Mouse (Mus musculus) neural tube, embryonic 10.5 days (tissue): ENCODE results near the gene Ddb2.
A peak's percentile ranks its signal among the peaks of the same experiment; 100 is the strongest.

Experiments
- DNase-seq: peaks from one replicate; pipeline ENCODE4 v3.0.0-alpha.2; 2017; ENCODE audit warnings: low spot score; ENCODE audit errors: extremely low spot score

Gene Ddb2

DNA sequence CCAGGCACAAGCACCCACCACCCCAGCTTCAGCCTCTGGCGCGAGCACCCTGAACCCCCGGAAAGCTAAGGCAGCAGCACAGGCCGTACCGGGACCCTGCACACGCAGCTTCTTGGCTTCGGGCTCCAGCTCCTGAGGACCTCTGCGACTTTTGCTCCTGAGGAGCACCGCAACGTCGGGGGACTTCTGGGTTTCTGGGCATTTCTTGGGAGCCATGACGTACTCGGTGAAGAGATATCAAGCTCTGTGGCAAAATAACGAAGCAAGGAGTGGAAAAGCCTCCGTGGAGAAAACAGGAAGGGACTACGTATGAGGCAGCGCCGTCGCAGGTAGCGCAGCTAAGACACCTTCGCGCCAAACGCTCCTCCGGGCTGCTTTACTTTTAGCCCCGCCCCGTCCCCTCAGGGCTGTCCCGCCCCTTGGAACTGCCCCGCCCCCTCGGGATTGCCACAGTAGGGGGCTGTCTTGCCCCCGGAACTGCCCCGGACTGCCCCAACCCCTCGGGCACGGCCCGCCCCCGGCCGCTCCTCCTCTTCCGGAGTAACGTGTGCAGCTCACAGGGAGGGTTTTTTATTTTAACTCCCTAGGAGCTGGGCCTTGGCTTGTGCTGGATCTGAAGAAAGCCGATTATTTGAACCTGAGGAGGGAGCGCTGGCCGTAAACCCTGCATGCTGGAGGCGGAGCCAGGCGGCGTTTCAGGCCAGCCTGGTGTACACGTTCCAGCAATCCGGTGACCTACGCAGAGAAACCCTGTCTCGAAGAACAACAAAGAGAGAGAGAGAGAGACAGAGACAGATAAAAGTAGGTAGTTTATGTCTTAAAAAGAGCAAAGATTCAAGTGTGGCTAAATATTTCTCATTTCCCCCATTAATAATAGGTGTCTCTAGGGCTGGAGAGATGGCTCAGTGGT is at the start of gene Ddb2:
Ddb2 (minus strand) TSS at position 382 of the 910 bp plus-strand sequence.
- peak; percentile 98 for DNase-seq

DNA sequence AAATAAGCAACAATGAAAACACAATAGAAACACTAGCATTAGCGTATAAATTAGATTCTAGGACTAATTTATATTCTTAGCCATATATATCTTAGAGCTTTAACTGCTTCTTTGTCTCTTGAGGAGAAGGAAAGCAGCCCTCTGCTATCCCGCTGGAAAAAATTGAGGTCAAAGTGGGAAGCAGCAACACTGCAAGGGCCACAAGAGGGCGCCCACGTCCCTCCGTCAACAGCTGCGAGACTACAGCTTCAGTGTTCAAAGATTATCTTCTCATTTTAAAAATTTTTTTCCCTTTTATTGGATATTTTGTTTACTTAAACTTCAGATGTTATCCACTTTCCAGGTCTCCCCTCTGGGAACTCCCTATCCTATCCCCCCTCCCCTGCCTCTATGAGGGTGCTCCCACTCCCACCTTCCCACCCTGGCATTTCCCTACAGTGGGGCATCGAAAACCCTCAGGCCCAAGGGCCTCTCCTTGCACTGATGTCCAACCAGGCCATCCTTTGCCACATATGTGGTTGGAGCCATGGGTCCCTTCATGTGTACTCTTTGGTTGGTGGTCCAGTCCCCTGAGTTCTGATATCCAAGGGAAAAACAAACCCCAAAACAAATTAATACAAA is 49.2 kb upstream of the Ddb2 start:
- peak; percentile 78 for DNase-seq

DNA sequence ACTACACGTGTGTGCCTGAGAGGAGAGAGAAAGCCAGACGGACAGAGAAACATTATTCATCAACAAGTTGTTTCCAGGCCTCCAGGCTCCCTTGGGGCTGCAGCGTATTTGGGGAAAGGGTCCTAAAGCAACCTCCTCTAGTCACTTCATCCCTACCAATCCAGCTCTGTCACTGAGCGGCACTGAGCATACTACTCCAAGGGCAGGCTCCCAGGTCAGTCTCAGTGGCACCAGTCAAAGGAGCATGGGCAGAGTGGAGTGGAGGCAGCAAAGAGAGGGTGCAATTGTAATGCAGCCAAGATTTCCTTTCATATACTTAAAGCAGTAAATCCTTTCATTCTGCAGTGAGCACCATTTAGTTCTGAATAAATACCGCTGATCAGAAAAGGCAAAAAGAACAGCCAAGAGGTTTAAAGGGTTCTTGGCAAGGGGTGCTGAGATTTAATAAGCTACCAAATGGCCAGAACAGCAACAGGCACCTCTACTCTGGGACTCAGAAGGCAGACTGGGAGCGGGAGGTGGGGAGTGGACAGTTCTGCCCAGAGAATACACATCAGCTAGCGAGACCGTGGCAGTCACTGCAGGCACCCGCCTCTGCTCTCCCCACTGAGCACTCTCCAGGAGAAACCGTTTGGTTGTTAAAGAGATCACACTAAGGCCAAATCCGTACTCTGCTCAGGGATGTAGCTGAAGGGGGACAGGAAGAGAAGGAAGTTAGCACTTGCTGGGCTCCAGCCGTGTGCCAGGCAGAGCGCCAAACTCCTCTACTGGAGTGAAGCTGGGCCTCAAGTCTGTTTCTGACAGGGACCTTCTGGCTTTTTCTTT is 47.8 kb upstream of the Ddb2 start:
- no peak for DNase-seq

DNA sequence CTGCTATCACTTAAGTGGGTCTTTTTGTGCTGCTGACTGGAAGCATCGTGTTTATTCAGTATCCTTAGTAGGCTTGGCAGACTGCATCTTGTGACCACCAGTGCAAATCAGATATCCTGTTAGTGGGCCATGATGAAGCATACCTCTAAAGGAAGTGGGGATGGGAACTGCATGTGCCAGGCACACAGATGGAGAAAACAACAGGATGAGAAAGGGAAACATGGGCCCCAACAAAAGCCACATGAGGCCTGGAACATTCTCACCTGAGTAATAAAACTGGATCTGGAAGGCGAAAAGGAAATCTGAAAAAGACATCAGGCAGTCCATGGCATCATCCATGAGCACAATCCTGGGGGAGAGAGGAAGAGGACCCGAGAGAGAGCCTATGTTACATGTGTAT is 47.2 kb upstream of the Ddb2 start:
- no peak for DNase-seq

DNA sequence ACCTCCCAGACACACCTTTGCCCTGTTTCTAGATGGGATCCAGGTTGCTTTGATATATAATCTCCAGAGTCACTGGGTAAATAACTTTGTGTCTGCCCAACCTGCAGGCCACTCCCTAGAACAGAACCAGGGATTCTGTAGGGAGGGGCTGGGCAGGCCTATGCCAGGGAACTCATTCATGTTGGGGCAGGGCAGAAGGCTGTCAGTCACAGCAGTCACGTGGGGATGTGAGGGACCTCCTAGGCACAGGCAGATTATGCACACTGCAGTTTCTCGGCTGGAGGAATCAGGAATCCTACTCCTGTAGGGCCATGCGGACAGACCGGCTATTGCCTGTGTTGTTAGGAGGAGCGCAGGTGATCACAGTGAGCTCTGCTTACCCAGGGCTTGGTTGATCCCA is 44.6 kb upstream of the Ddb2 start:
- DNase-seq, result no peak

DNA sequence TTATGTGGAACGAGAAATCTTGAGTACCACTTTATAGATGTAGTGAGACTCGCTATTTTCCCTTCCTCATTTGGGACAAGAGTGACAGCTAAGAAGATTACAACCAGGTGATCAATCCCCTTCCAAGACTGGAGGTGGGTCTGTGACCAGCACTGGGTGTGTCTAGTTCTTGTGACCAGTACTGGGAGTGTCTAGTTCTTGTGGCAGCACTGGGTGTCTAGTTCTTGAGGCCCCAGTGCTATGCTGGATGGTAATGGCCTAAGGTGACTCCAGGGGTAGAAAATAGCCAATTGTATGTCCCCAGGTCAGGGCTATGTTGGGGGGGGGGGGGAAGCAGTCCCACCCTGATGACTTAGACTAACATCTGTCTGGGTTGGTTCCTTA is 42.6 kb upstream of the Ddb2 start:
- DNase-seq, result no peak

DNA sequence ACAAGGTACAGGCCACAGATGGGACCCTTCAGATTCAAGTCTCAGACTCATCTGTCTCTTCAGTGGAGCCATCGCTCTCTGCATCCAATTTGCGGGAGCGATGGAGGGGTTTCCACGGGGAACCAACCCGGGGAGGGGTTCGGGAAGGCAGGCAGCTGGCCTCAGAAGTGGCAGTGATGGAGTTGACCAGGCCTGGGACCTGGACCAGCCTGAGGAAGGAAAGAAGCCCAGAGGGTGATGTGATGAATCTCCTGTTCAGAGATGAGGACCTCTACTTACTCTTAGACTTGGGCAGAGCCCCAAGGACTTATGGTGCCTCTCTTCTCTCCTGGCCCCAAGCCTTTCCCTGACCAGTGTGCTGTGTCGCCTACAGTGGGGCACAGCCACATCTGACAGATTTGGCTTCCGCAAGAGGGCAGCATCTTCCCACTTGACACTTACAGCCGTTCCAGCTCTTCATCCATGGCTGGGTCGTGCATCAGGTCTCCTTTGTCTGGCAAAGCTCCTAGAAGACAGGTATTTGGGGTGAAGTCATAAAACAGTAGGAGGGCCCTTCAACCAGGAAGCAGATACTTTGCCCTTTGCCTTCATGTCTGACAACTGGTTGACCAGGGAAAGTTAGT is 42.1 kb upstream of the Ddb2 start:
- DNase-seq, result peak; percentile 65

DNA sequence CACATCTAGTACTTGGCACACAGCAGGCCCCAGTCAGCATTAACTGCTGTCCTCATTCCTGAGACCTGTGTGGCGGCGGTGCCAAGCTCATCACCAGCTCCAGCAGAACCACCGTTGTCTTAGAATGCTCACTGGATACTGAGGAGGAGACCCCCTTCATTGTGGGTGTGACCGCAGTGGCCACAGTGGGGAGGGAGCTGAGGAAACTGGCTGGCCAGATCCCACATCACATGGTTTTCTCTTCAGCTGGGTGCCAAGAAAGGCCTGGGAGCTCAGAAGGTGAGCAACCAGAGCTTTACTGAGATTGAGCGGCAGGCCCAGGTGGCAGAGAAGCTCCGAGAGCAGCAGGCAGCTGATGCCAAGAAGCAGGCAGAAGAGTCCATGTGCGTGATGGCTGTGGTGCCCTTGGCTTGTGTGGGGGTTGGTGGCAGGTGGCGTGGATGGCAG is 32.9 kb upstream of the Ddb2 start:
- no peak for DNase-seq

DNA sequence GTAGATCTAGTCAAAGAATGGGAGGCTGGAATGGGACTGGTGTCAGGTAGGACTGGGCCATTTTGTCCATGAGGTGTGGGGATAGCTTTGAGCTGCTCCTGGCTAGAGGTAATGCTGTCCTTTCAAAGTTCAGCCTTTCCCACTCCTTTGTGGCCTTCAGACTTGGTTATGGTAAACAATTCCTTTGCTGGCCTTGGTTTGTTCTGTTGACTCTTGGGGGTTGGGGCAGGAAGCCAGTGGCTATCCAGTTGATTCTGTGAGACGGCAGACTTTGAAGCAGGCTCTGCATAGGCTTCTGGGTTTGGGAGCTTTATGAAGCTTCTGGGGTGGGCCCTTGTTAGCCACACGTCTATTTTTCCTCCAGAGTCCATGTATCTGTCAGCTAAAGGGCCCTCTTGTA is 31.9 kb upstream of the Ddb2 start:
- DNase-seq, result no peak

DNA sequence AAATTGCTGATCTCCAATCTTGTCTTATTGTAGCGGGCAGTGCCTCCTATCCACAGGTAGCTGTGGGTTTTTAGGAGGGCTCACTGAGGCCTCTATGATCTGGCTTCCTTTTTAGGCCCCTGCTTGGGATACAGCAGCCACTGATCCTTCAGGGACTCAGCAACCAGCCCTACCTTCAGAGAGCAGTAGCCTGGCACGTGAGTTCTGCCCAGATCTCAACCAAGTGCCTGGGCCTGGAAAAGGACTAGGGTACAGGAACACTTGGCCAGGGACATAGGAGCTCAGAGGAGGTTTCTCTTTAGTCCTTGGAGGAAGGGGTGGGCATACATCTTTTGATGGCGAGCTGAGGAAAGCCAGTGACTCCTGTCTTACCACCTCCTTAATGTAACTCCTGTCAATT is 31.3 kb upstream of the Ddb2 start:
- DNase-seq, result no peak

DNA sequence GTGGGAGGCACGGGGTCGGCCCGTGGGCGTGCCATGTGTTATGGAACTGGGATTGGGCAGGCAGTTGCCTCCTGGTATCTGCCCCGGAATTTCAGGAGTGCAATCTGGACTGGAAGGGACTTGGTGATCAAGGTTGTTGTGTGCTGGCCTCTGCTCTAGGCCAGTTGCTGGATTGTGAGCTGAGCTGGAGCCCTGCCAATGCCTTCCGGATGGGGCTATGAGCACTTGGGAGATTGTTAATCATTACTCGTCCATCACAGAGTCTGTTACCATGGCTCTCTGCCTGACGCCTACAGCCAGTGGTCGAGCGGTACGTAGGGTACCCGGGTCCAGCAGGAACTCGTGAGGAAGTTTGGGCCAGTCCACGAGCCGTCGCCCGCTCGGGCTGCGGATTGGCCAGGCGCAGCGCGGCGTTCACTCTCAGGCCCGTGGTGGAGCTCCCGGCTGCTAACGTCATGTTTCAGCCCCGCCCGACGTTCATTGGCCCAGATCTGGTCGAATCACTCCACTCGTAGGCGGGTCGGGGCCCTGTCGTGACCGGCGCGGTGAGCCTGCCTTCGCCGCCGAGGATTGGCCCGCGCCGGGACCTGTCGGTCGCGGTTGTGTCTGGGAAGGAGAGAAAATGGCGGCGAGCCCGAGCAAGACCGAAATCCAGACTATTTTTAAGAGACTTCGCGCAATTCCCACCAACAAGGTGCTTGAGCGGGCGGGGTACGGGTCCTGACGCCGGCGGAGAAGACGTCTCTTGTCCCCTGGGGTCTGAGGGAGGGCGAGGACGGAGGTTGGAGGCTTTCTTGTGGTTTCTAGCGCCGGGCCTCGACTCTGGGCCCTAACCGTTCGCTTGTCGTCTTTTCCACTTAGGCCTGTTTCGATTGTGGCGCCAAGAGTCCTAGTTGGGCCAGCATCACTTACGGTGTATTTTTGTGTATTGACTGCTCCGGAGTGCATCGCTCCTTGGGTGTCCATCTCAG is 28.2 kb upstream of the Ddb2 start, which contains the start of gene Arfgap2:
Arfgap2 (plus strand) TSS at position 264 of the 971 bp plus-strand sequence.
- peak; percentile 97 for DNase-seq

DNA sequence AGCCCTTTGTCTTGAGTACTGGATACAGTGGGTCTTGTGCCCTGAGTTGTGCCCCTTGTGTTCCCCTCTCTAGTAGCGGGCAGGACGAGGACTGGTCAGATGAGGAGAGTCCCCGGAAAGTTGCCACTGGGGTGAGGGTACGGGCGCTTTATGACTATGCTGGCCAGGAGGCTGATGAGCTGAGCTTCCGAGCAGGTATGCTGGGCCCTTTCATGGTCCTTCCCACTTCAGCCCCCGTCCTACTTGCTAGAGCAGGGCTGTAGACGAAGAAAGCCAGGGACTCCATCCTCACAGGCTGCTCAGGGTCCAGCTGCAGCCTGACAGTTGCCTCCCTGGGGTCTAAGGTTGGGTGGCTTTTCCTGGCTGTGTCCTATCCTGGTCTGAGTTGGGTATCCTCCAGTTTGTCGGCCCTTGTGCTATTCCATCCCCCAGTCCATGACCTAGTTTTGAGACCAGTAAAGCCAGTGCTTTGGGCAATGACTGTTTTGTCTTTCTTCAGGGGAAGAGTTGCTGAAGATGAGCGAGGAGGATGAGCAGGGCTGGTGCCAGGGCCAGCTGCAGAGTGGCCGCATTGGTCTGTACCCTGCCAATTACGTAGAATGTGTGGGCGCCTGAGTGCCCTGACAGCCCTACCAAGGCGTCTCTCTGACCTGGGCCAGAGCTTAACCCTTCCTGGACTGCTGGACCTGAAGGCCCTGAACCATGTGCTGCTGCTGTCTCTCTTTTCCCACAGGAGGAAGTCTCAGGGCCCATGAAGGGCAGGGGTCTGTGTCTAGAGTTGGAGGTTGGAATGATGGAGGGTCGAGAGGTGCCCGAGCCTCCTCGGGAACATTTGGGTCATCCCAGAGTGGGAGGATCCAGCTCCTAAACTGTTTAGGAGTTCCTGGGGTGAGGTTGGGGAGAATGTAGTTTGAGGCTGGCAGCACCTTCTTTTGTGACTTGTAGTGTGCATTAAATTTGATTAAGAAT is 27.2 kb upstream of the Ddb2 start:
- no peak for DNase-seq

DNA sequence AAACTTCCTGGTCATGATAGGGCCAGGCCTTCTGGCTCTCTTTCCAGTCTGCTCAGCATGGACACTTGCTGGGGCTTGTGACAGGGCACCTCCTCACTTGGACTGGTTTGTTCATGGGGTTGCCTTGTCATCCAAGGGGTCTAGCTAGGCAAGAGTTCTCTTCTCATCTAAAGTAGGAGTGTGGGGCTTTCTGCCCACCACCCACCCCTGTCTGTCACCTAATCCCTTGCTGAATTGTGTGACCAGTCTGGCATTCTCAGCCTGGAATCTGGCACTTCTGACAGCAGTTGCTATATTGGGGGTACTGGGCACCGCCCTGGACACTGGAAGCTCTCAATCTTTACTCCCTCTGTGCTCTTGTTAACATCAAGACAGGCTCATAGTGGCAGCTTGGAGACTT is 22.7 kb upstream of the Ddb2 start:
- DNase-seq, result no peak

DNA sequence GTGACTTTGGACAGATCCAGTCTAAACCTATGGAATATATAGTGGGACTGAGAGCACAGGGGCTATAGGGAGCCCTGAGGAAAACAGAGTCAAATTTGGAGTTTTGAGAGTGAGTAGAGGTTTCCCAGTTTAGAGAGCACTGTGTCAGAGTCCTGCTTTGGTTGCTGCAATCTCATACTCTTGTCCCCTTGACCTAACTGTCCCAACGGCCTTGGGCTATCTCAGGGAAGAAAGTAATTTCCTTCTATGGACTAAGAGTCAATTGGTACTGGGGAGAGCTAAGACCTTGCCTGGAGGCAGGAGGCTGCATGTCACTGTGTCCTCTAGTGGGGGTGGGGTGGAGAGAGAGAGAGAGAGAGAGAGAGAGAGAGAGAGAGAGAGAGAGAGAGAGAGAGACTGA is 22.0 kb upstream of the Ddb2 start:
- no peak for DNase-seq

DNA sequence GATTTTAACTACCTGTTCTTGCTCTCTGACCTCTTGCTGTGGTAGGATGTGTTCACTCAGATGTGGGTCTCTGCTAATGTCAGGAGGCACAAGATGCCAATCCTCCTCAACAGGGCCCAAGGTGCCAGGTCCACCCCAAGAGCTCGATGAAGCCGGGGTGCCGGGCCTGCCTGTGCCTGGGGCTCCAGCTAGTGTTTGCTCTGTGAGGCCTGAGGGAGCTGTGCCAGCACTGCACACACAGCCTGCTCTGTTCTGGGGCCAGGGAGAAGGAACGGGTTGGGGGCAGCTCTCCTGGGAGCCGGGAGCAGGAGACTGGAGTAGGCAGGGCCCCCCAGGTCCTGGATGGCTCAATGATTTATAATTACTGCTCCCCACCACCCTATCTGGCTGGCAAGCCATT is 21.3 kb upstream of the Ddb2 start:
- DNase-seq, result no peak

DNA sequence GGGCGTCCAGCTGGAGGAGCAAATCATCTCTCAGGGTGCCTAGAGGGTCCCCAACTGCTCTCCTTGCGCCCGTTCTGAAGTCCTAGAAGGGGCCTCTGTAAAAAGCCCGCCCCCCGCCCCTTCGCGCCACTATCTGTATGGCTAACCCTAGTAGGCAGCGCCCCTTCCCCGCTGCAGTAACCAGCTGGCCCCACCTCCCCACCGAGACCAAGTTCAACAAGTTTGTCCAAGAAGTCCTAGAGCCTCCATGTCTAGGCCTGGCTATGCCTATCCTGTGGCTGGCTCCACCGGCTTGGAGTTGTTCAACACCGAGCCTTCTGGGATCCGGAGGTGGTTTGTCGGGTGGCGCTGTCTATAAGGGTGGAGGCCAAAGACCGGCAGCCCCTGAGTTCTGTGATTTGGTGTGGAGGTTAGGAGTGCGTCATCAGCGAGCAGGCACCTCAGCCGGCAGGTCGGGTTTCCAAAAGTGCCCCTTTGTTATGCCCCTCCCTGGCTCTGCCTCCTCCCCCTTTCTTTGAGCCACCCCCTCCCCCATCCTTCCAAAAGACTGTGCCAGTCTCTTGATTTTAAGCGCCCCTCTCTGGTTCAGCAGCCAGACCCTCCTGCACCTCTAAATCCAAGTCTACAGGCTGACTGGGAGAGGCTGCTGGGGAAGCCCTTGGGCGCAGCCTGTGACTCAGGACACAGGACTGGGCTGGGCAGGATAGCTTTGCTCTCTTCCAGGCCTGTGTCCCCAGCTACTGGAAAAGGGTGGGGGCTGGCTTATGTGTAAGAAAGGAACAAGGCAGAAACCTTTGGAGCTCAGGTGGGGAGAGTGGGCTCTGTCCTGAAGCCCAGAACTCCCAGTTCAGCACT is 20.6 kb upstream of the Ddb2 start:
- peak; percentile 70 for DNase-seq

DNA sequence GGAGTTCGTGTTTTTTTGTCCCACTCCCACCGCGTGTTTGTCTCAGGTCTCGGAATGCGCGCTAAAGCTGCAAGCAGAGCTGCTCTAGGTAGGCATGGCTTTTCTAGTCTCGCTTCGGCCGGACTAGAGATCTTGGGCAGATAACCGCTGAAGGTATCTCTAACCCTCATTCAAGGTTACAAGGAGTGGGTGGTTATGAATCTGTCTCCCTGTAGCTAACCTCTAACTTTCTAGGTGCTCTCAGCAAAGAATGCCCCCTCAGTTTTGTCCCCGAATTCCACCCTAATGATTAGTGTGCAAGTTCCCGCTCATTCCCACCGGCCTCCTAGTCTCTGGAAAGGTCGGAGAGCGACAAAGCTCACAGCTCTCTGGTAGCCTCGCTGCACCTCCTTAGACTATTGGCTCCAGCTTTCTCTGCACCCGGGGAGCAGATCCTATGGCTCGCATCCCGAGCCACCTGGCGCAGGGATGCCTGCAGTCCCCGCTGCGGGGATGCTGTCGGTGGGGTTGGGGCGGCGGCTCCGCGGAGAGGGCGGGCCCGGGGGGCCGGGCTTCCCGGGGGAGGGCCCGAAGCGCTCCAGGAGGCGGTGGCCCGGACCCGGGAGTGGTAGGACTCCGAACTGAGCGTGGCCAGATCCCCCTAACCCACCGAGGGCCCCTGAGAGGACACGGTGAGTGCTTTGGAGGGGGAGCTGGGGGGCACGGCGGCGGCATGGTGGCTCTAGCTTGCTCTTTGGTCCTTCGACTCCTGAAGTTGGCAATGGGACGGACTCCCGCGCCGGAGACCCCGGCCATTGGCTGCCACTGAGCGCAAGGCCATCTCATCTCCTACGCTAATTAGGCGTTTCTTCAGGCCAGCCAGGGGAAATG is 19.7 kb upstream of the Ddb2 start:
- DNase-seq, result peak; percentile 80
